Mouse (Mus musculus) megakaryocyte-erythroid progenitor cell, adult 5-6 weeks (primary cell): ENCODE results near the gene Wnt3a. TPM values are rescaled to one million over a fixed set of nuclear protein-coding genes. Genes with fewer than 3 reads are reported as not detected.
"Not testable (repeated sequence)": the region's sequence is repeated elsewhere in the genome, so short reads cannot be mapped to it uniquely, and the experiment has no call there.

Source experiments
- ATAC-seq: replicated peaks from 2 replicates; pipeline ENCODE4 v1.8.0; 2016; ENCODE audit warnings: mild to moderate bottlenecking, inconsistent platforms; ENCODE audit not compliant: severe bottlenecking, poor library complexity, low FRiP score, low TSS enrichment
- total RNA-seq, 2 experiments: library from RNA; stranded (forward) in 1 of 2; stranded (reverse) in 1 of 2; fragments of 200-1000, 215-1000 nt in 1 of 2; fragments of >200 nt in 1 of 2; fragmentation: Nextera tagmentation in 1 of 2; gene quantifications; 2 replicates each; pipeline ENCODE4 v1.2.3; 2014 to 2017

The Wnt3a gene
- total RNA-seq, 2 experiments from 2014 or later: not detected

DNA sequence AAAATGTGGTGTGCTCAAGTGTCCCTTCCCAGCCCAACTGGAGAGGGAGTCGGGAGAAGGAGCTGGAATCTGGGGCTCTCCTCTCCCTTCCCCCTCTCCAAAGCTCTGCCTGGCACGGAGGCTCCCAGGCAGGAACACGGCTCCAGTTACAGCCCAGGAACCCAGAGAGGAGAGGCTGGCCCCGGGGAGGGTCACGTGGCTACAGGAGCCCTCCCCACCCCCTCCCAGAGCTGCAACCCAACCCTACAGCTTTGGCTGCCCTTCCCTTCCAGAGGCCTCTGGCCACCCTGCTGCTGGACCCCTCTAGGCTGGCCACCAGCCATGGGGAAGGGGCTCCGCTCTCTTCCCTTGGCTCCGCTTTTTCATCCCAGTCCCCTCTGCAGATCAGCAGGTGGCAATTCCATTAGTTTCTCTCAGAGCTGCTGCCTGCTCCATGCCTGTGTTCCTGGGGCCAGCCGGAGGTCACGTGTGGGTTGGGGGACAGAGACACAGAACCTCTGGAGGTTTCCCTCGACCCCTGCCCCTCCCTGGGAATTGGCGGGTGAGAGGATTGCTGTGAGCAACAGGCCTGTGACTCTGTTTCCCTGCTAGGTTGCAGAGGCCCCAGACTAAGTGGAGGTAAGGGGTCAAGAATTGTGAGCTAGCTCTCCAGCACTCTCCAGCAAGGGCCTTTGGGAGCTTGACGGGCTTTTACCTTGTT is 18.7 kb upstream of the Wnt3a start:
- ATAC-seq: no peak

DNA sequence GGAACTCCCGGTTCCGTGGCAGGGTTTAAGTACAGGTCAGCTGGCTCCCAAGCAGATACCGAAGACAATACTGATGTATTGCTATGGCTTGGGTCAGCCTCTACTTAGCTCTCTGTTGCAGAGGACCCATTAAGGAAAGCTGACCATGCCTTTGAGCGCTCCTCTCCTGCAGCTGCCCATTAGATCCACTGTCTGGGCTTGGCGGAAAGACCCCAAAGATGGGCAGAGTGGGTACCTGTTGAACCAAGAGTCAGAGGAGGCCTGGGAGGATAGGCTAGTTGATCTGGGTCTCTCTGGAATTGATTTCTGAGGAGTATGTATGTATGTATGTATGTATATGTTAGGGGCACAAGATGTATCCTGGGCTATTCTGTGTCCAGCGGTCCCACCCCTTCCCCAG is 18.1 kb upstream of the Wnt3a start:
- ATAC-seq: no peak

DNA sequence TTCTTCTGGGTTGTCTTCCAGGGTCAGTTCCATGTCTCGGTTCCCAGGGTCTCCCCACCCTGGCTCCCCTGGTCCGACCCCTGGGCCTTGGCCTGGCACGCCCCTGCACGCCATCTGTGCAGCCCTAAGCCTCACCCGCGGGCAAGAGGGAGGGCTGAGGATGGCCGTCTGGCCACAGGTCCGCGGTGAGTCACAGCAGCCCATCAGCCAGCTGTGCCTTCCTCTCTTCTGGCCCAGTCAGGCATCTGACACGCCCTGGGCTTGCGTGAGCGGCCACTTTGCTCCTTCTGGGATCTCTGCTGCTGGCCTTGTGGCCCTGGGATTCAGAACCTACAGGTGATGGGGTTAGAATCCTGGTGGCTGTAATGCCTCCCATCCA is 17.6 kb upstream of the Wnt3a start:
- ATAC-seq: no peak

DNA sequence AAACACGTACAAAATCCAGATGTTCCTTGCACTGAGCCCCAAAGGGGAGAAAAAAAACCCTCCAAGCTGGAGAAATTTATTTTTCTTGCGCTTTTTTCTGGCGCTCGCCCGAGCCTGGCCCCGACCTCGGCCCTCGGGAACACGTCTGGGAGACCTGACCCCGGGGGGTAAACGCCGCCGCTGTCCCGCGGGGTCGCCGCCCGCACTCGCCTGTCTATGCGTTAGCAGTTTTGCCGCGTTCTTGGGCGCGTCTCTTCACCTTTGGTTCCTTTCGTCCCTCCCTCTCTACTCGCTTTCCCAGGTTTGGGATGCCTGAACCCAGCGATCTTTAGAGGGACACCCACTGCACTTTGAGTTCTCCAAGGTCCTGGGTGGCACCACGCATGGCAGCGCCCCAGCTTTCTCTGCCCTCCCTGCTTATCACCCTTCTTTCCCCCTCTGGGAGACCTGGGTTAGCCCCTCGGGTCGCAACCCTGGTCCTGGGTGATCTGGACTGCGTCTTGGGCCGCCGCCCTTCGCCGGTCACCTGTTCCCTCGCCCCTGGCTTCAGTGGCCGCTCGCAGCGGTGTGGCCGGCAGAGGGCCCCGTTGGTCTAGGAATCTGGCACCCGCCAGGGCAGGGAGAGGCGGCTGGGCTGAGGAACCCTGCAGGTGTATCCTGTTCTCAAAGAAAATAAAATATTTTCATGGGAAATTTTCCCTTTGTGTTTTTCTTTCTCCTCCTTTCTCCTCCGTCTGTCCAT is 17.0 kb upstream of the Wnt3a start:
- ATAC-seq: 0 out of 2 replicates have a peak, but pooled peaks have one; percentile 30

DNA sequence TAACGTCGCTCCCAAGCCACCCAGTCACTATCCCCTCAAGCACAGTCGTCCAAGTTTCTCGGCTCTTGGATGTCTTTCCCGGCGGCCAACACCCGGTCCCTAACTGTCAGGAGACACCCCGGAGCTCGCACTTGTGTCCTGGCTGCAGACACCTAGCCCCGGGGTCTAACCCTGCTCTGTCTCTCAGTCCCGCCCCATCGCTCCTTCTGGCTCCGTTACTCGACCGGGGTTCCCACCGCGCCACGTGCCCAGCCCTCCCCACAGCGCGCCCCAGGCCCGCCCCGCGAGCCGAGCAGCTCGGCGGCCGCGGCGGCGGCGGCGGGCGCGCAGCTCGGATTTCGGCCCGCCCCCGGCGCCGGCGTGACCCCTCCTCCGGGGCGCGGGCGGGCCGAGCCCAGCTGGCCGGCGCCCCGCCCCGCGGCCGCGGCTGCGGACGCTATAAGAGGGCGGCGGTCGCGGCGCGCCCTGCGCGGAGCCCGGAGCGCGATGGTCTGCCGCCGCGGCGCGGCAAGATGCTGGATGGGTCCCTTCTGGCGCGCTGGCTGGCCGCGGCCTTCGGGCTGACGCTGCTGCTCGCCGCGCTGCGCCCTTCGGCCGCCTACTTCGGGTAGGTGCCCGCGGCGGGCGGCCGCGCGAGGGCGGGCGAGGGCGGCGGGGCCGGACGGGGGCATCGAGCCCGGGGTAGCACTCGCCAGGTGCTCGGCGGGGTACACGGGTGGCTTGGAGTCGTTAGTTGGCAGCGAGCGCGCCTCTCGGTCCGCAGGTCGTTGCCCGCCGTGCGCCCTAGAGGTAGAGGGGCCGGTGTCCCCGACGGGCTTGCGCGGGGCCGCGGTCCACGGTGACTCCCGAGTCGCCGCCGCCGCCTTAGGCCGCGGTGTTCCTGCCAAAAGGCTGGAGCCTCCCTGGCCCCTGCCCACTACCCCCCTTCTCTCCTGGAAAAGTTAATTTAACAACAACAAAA is 16.2 kb upstream of the Wnt3a start, which contains the start of gene Wnt9a:
Gene Wnt9a (plus strand): TSS at position 468 of the 961 bp plus-strand sequence.
- no peak for ATAC-seq

DNA sequence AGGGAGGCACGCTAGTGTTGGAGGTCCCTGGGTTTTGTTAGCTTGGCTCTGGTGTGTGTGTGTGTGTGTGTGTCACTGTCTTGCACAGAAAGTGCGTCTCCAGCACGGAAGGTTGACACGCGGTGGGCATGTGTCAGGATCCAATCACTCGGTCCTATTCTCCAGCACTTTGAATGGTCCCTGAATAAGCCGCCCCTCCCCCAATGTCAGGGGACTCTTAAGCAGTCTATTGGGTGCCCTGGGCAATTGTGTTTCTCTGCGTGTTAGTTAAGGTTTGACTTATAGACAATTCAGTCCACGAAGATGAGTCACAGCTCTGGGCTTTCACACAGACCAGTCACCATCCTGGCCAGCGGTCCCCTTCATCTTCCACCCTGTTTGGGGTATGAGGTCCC is 15.3 kb upstream of the Wnt3a start:
- no peak for ATAC-seq

DNA sequence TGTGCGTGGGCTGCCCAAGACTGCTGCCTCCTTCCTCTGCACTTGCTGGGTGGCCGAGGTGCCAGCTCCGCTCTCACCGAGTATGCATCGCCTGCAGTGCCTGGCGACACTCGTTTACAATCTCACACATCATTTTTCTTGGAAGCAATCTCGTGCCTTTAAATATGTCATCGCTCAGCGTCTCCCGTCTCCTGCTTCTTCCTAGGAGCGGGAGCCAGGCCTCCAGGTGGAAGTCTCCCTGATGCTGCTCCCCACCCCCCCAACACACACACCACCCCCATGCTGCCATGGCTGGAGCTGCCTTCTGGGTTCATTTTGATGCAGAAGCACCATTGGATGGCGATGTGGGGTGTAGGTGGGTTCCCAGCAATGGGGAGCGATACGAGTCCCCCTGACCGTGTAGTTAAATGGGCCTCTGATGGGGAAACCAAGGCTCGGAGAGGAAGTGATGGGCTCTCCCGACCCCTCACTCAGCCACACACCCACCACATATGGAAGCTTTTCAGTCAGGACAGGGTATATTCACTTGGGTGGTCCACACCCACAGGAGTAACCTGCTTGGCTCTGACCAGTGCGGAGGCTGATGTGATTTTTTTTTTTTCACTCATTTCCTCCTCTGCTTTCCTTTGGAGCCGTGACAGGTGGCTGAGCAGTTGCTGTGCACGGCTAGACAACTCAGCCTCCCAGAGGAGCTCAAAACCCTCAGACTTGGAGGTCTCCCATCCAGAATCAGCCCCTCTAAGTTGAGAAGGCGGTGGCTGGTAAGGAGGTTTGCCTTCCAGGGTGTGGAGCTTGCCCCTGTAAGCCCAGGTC is 14.7 kb upstream of the Wnt3a start:
- ATAC-seq: no peak

DNA sequence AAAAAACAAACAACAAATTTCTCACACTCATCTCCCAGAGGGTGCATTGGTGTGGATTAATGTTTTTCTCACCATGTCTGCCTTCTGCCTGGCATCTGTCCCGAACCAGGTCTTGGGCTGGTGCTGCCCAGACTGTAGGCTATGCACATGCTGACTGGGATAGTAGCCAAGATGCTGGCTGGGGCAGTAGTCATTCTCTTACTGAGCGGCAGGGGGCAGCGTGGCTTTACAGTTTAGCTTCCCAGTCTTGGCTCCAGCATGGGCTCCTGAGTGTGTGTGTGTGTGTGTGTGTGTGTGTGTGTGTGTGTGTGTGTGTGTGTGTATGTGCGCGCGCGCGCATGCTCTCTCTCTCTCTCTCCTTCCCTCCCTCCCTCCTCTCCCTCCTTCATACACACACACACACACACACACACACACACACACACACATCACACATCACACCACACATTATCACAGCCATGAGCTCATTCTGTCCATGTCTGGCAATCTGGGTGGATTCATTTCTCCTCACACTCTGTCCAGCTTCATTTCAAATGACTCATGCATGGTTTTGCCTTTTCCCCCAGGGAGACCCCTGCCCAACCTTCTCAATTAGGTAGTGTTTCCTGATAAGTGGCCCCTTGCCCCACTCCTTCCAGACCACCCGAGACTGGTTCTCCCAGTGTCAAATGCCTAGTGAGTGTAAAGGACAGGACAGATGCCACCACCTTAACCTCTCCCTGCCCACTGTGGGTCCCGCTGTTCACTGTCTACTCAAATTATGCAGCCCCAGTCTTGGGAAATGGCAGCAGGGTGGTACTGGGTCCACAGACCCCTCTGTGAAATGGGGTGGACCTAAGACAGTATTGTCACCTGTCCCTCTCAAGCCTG is 12.4 kb upstream of the Wnt3a start:
- ATAC-seq: peak; percentile 75

DNA sequence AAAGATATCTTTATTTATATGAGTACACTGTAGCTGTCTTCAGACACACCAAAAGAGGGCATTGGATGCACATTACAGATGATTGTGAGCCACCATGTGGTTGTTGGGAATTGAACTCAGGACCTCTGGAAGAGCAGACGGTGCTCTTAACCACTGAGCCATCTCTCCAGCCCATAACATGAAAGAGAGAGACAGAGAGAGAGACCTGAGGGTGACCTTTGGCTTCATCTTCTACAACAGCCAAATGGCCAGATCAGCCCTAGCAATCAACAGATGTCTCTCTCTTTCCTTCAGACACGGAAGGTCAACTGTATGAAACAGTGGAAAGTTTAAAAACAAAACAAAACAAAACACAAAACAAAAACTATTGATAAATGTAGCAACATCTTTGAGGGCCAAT is 10.5 kb upstream of the Wnt3a start:
- ATAC-seq: not testable (repeated sequence)

DNA sequence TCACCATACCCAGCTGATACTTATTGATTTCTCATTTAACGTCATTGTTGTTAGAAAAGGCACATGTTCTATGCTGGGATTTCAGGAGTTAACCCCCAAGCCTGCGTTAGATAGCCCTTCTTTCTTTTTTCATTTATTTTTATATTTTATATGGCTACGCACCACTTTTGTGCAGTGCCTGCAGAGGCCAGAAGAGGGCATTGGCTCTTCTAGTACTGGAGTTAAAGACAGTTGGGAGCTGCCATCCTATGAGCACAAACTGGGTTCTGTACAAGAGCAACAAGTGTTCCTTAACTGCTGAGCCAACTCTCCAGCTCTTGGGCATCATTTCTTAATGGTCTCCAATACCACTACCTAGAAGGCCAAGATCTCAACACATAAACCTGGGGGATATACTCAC is 9.6 kb upstream of the Wnt3a start:
- no peak for ATAC-seq

DNA sequence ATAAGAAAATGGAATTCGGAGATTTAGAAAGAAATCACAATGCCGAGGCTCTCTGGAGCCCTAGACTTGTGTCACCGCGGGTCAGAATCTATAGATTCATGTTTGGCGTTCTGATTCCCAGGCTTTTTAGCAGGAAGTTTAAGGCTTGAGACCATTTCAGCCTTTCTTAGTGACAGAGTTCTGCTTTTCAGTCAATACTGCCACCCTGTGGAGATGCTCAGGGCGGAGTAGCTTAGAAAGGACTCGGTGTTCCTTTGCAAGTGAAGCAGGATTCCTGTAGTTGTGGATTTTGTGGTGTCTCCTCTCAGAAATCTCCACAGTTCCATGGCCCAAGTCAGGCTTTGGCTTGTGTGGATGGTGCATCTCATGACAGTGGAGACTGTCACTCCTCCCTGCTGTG is 7.4 kb upstream of the Wnt3a start:
- ATAC-seq: no peak

DNA sequence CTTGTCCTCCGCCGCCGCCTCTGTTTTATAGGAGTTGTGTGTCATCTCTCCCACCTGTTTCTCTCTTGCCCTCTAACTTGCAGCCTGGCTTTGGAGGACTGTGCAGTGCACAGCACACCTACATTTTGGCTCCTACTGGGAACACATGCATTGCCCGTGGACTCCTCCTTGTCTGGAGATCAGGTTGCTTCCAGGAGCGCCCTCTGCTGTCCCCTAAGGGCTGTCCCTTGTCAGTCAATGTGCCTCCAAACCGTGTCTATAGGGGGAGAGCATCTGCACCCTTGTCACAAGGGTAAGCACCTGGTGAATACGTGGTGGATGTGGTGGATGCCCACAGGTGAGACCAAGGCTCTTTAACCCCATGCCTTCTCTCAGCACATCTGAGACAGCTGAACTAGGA is 3.1 kb upstream of the Wnt3a start:
- ATAC-seq: peak; percentile 86

DNA sequence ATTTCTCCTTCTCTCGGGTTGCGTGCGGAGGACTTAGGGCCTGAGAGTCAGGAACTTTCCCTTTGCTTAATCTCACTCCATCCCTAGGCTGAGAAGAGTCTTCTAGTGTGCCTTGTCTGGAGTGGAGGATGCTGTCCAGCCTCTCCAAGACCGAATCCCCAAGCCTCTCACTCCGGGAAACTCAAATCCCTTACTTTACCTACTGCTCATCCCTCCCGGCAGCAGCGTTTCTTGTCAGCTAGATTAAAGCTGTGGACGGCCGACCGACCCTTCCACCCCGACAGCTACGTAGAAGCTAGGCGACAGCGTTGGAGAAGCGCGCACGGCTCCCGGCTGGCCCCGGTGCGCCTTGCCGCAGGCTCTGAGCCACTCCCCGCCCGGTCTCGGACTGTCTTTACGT is 846 bp downstream of the Wnt3a start:
- no peak for ATAC-seq

DNA sequence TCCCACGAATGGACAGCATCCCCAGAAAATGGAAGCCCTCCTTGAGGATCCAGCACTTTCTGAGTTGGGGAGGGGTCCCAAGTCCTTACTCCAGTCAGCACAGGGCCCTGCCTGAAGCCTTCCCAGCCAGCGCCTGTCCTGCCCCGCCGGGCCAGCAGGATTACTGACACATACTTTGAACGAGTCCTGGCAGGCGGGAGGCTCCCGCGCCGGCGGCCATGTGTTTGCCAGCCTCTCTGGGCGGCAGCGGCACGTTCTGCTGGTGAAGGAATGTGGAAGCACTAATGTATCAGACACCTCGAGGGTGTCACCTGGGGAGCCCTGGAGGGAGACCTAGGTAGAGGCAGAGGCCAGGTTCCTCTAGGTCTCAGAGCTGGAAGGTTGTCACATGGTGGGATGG is 6.4 kb downstream of the Wnt3a start:
- no peak for ATAC-seq

DNA sequence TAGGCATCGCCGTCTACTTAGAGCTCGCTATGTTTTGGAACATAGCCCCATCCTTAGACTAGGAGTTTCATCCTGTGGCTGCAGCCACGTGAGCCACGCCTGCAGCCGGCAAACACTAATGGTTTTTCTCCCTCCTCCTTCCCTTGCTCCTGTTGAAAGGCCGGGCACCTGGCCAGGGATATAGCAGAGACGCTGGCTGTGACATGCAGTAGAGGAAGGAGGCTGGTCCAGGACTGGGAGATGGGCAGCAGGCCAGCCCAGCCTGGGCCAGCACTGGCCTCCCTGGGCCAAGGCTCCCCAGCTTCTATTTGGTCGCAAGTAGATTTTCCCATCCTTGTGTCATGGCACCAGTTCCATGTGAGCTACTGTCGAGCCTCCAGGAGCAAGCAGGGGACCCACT is 7.6 kb downstream of the Wnt3a start:
- no peak for ATAC-seq

DNA sequence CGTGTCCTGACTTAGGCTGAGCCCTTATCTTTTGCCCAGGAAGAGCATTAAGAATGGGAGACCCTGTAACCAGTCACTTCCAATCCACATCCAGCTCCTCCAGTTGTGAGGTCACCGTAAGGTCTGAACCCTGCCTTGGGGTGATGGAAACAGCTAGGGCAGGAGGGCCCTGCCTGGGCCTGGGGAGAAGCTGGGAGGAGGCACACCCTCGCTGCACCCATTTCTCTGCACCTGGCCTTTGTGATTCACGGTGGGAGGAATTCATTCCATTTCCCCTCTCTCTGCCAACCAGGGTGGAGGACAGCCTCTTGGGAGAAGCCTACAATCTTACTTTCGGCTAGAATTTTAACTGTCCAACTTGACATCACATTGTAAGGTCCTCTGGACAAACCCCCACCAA is 8.4 kb downstream of the Wnt3a start:
- ATAC-seq: no peak

DNA sequence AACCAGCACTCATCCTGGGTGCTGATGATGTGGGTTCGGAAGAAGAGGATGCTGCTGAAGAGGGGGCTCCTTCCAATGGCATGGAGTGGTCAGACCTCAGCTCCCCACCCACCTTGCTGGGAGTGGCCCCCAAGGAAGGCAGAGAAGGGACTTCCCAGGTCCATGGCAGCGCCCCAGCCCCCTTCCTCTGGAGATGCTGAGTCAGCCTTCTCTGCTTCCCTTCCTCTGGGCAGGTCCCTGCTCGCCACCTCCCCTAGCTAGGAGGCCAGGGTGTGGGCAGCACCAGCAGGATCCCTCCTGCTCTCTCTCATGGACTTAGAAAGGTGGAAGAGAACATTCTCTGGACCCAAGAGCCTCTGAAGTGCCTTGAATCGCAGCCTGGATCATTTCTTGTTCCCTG is 12.5 kb downstream of the Wnt3a start:
- no peak for ATAC-seq

DNA sequence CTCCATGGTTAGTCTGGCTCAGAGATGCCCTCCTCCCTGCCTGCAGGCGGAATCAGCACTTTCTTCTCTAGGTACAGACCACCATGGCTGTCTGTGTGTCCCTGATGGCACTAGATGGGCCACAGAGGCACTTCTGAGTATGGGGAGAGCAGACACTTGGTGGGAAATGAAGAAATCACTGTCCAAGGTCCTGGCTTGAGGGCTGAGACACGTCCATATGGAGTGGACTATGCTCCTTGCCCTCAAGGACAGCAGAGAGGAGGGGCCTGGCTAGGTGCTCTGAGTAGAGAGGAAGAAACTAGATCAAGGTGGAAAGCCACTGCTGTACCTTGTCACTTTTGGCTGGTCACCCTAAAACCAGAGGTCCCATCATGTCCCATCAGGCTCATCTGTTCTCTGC is 13.7 kb downstream of the Wnt3a start:
- ATAC-seq: no peak
